Comparison of ENCODE assay signal across 17 mouse cellular contexts in the genomic region with DNA sequence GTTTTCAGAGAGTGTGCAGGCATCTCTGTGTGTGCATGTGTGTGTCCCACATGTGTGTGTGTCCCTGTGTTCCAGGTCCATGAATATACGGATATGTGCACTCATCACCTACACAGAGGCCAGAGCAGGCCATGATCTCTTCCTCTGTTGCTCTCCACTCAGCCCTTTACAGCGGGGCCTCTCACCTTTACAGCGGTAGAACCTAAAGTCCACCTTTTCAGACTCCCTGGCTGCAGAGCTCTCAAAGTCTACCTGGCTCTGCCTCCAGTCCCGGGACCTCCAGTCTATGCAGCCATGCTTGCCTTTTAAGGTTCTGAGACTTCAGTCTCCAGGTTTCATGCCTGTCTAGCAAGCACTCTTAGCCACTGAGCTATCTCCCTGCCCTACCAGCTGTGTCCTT. TPM values are rescaled to one million over a fixed set of nuclear protein-coding genes. Genes with fewer than 3 reads are reported as not detected.
A peak's percentile ranks its signal among the peaks of the same experiment; 100 is the strongest.
DNase-seq lines count a peak whose midpoint lies in the region; ATAC-seq lines count a peak whose summit lies in the region.
"Had no signal": no experiment of that assay in that cellular context is flagged by ENCODE, and none has a peak within 500 bp of the region (broad histone marks: within the 10 kb centered on the region; RNA-seq: fewer than 3 reads in every experiment).

No protein-coding gene starts in this region.

- no peaks in the 10 kb centered on the region for H3K27me3 ChIP-seq in liver, embryonic 15.5 days
- no peaks in the 10 kb centered on the region for H3K27me3 ChIP-seq in liver, embryonic 12.5 days (replicated peaks)
- 0 out of 2 replicates have a peak, but pooled peaks cover 5% of the 10 kb centered on the region for H3K27me3 ChIP-seq in midbrain, embryonic 10.5 days (ENCODE audit: low read depth, poor library complexity, severe bottlenecking)
- H3K27me3 ChIP-seq in midbrain, embryonic 15.5 days (replicated peaks), result no peaks in the 10 kb centered on the region
- no peaks in the 10 kb centered on the region for H3K27me3 ChIP-seq in limb, embryonic 11.5 days (ENCODE audit: control insufficient read depth, insufficient read depth, low read length)
- H3K27me3 ChIP-seq: forebrain, embryonic 13.5 days; hindbrain, embryonic 13.5 days had no signal

- H3K36me3 ChIP-seq in liver, embryonic 15.5 days (replicated peaks), result no peaks in the 10 kb centered on the region
- H3K36me3 ChIP-seq in liver, embryonic 12.5 days, result no peaks in the 10 kb centered on the region
- H3K36me3 ChIP-seq in midbrain, embryonic 10.5 days, result no peaks in the 10 kb centered on the region
- H3K36me3 ChIP-seq in midbrain, embryonic 15.5 days (replicated peaks), result no peaks in the 10 kb centered on the region
- no peaks in the 10 kb centered on the region for H3K36me3 ChIP-seq in limb, embryonic 11.5 days (ENCODE audit: control insufficient read depth, insufficient read depth, low read length)
- H3K36me3 ChIP-seq: embryonic facial prominence, embryonic 10.5 days; heart, embryonic 10.5 days; hindbrain, embryonic 13.5 days had no signal

- 0 out of 2 replicates have a peak overlapping the region, but pooled peaks have one; percentile 16 for H3K27ac ChIP-seq in liver, embryonic 15.5 days (replicated peaks)
- H3K27ac ChIP-seq in liver, embryonic 12.5 days, result no peak overlapping the region; the same call in 1 of the 2 replicates
- 0 out of 2 replicates have a peak overlapping the region, but pooled peaks have one; percentile 6 for H3K27ac ChIP-seq in midbrain, embryonic 10.5 days (replicated peaks)
- no peak overlapping the region for H3K27ac ChIP-seq in midbrain, embryonic 15.5 days
- peak overlapping the region; percentile 38; the same call in 1 of the 2 replicates for H3K27ac ChIP-seq in limb, embryonic 11.5 days (replicated peaks; ENCODE audit: low read depth, low read length)
- H3K27ac ChIP-seq: embryonic facial prominence, embryonic 10.5 days; forebrain, embryonic 13.5 days; heart, embryonic 10.5 days; hindbrain, embryonic 13.5 days had no signal

- peaks cover 5% of the 10 kb centered on the region for H3K4me1 ChIP-seq in liver, embryonic 15.5 days (replicated peaks)
- H3K4me1 ChIP-seq in liver, embryonic 12.5 days, result peaks cover 20% of the 10 kb centered on the region; the same call in 1 of the 2 replicates
- H3K4me1 ChIP-seq in midbrain, embryonic 10.5 days, result peaks cover 49% of the 10 kb centered on the region
- H3K4me1 ChIP-seq in midbrain, embryonic 15.5 days, result peaks cover 5% of the 10 kb centered on the region; the same call in 1 of the 2 replicates
- peaks cover 15% of the 10 kb centered on the region for H3K4me1 ChIP-seq in limb, embryonic 11.5 days (ENCODE audit: control insufficient read depth, insufficient read depth, low read length)

- WGBS in liver, embryonic 15.5 days (ENCODE audit: insufficient replicate concordance), result 62% methylated on average over 4 of the region's 4 CpGs
- 75% methylated on average over 4 of the region's 4 CpGs for WGBS in liver, embryonic 12.5 days (ENCODE audit: insufficient replicate concordance)
- 85% methylated on average over 4 of the region's 4 CpGs for WGBS in midbrain, embryonic 10.5 days
- WGBS in midbrain, embryonic 15.5 days, result 90% methylated on average over 4 of the region's 4 CpGs
- WGBS in limb, embryonic 11.5 days, result 83% methylated on average over 4 of the region's 4 CpGs

- H3K4me2 ChIP-seq in liver, embryonic 15.5 days, result no peak overlapping the region
- no peak overlapping the region for H3K4me2 ChIP-seq in liver, embryonic 12.5 days
- no peak overlapping the region for H3K4me2 ChIP-seq in midbrain, embryonic 15.5 days
- no peak overlapping the region for H3K4me2 ChIP-seq in limb, embryonic 11.5 days (ENCODE audit: low read depth, severe bottlenecking)
- H3K4me2 ChIP-seq: forebrain, embryonic 13.5 days; hindbrain, embryonic 13.5 days had no signal

- H3K9me3 ChIP-seq in liver, embryonic 15.5 days (replicated peaks), result no peaks in the 10 kb centered on the region
- H3K9me3 ChIP-seq in liver, embryonic 12.5 days (replicated peaks), result 0 out of 2 replicates have a peak, but pooled peaks cover 4% of the 10 kb centered on the region
- H3K9me3 ChIP-seq in midbrain, embryonic 10.5 days (replicated peaks), result no peaks in the 10 kb centered on the region
- no peaks in the 10 kb centered on the region for H3K9me3 ChIP-seq in midbrain, embryonic 15.5 days
- H3K9me3 ChIP-seq in limb, embryonic 11.5 days (ENCODE audit: control insufficient read depth, low read length), result no peaks in the 10 kb centered on the region
- H3K9me3 ChIP-seq: embryonic facial prominence, embryonic 10.5 days; forebrain, embryonic 13.5 days; heart, embryonic 10.5 days; hindbrain, embryonic 13.5 days had no signal

- H3K4me3 ChIP-seq in liver, embryonic 15.5 days (replicated peaks), result no peak overlapping the region
- H3K4me3 ChIP-seq in liver, embryonic 12.5 days, result no peak overlapping the region
- H3K4me3 ChIP-seq in midbrain, embryonic 10.5 days, result no peak overlapping the region
- no peak overlapping the region for H3K4me3 ChIP-seq in midbrain, embryonic 15.5 days
- H3K4me3 ChIP-seq in limb, embryonic 11.5 days (ENCODE audit: low read depth, low read length), result no peak overlapping the region
- H3K4me3 ChIP-seq: embryonic facial prominence, embryonic 10.5 days; forebrain, embryonic 13.5 days; heart, embryonic 10.5 days; hindbrain, embryonic 13.5 days had no signal

- peak; percentile 17; the same call in 1 of the 2 replicates for ATAC-seq in liver, embryonic 15.5 days (ENCODE audit: insufficient read depth)
- no peak for ATAC-seq in liver, embryonic 12.5 days
- ATAC-seq in midbrain, embryonic 15.5 days (replicated peaks), result no peak
- ATAC-seq in limb, embryonic 11.5 days (ENCODE audit: insufficient number of reproducible peaks, low FRiP score, low TSS enrichment, low read depth), result no peak
- ATAC-seq: forebrain, embryonic 13.5 days; forebrain, postnatal 0 days had no signal

- DNase-seq in midbrain, embryonic 10.5 days (ENCODE audit: low spot score), result no peak
- no peak for DNase-seq in limb, embryonic 11.5 days (ENCODE audit: low spot score)
- DNase-seq in frontal cortex, postnatal 25 days (ENCODE audit: low spot score in 2 of 2), result no peak
- no peak for DNase-seq in urinary bladder, postnatal 10 days (ENCODE audit: low spot score)
- DNase-seq: adrenal gland, postnatal 14 days; cerebellum, adult 2 months; cerebellum, postnatal 10 days; forebrain, postnatal 0 days; heart, adult 18-20 months; heart, postnatal 10 days had no signal

- no peak overlapping the region for H3K9ac ChIP-seq in liver, embryonic 15.5 days
- H3K9ac ChIP-seq in liver, embryonic 12.5 days, result no peak overlapping the region
- H3K9ac ChIP-seq in midbrain, embryonic 15.5 days, result no peak overlapping the region
- H3K9ac ChIP-seq in limb, embryonic 11.5 days (ENCODE audit: low read length), result no peak overlapping the region
- H3K9ac ChIP-seq: forebrain, embryonic 13.5 days; forebrain, postnatal 0 days; hindbrain, embryonic 13.5 days had no signal

RNA-seq across cellular contexts. Expression of a gene that starts 26.5 kb away (rescaled TPM):
- polyA plus RNA-seq in liver, embryonic 15.5 days (2015; fragmentation: Nextera tagmentation; extraction: Ambion mirVana), result 4.2 and 5.3 TPM in 2 replicates
- 5.9 and 6.2 TPM in 2 replicates for polyA plus RNA-seq in liver, embryonic 12.5 days (2016; fragmentation: Nextera tagmentation; extraction: Ambion mirVana)
- 28.2 and 37.2 TPM in 2 replicates for polyA plus RNA-seq in midbrain, embryonic 10.5 days (2016; fragmentation: Nextera tagmentation; extraction: Ambion mirVana)
- polyA plus RNA-seq in midbrain, embryonic 15.5 days (2015; fragmentation: Nextera tagmentation; extraction: Ambion mirVana), result 47.5 and 49.3 TPM in 2 replicates
- 49.2 and 54.7 TPM in 2 replicates for polyA plus RNA-seq in limb, embryonic 11.5 days (2014; fragmentation: Nextera tagmentation; extraction: Ambion mirVana)

Comparison
In these comparisons a context has a peak if more than half of its experiments do, and no peak if none do; other contexts are left out.
1. H3K27ac ChIP-seq: peak in liver, embryonic 15.5 days (single experiment), midbrain, embryonic 10.5 days (single experiment) and limb, embryonic 11.5 days (single experiment); none in liver, embryonic 12.5 days (single experiment) and midbrain, embryonic 15.5 days (single experiment).